Mouse (Mus musculus) limb, embryonic 11.5 days (tissue): ENCODE data around the gene Asb1. TPM values are rescaled to one million over a fixed set of nuclear protein-coding genes. Genes with fewer than 3 reads are reported as not detected.

Source experiments
- ATAC-seq: fragments of 200-750 bp; cut with Nextera tagmentation; 2 replicates; pipeline ENCODE4 v1.8.0; 2017; ENCODE audit warnings: low read depth; ENCODE audit not compliant: insufficient number of reproducible peaks, low FRiP score, low TSS enrichment
- DNase-seq: peaks from one replicate; pipeline ENCODE4 v3.0.0-alpha.2; 2015; ENCODE audit warnings: low spot score
- H3K27ac ChIP-seq: fragments of 300-500 bp; sonication (generic); replicated peaks from 2 replicates; pipeline ENCODE4 v1.5.1; 2014; ENCODE audit warnings: low read depth, mild to moderate bottlenecking, low read length
- H3K27me3 ChIP-seq: fragments of 300-500 bp; sonication (generic); 2 replicates; pipeline ENCODE4 v1.6.1; 2014; ENCODE audit warnings: mild to moderate bottlenecking, low read length, mixed read lengths; ENCODE audit not compliant: control insufficient read depth, insufficient read depth
- H3K36me3 ChIP-seq: fragments of 300-500 bp; sonication (generic); 2 replicates; pipeline ENCODE4 v1.6.1; 2014; ENCODE audit warnings: mild to moderate bottlenecking, low read length, moderate library complexity, mixed read lengths; ENCODE audit not compliant: control insufficient read depth, insufficient read depth
- H3K4me1 ChIP-seq: fragments of 300-500 bp; sonication (generic); 2 replicates; pipeline ENCODE4 v1.6.1; 2014; ENCODE audit warnings: low read length, mixed read lengths; ENCODE audit not compliant: control insufficient read depth, insufficient read depth
- H3K4me2 ChIP-seq: fragments of 300-500 bp; sonication (generic); 2 replicates; pipeline ENCODE4 v1.6.1; 2014; ENCODE audit warnings: low read depth, mild to moderate bottlenecking, moderate library complexity; ENCODE audit not compliant: severe bottlenecking
- H3K4me3 ChIP-seq: fragments of 300-500 bp; sonication (generic); 2 replicates; pipeline ENCODE4 v1.5.1; 2014; ENCODE audit warnings: low read depth, low read length
- H3K9ac ChIP-seq: fragments of 300-500 bp; sonication (generic); 2 replicates; pipeline ENCODE4 v1.6.1; 2014; ENCODE audit warnings: mild to moderate bottlenecking, low read length
- H3K9me3 ChIP-seq: fragments of 300-500 bp; sonication (generic); 2 replicates; pipeline ENCODE4 v1.6.1; 2016; ENCODE audit warnings: low read length; ENCODE audit not compliant: control insufficient read depth
- WGBS: fragments of 180-500 bp; shearing (Covaris S2); extraction: QIAGEN DNeasy Blood & Tissue Kit; methylation state at CpG from one replicate; pipeline ENCODE4 v1.1.7; 2014; 5-methylcytosine and 5-hydroxymethylcytosine counted together
- polyA plus RNA-seq: library from polyadenylated mRNA; unstranded; fragments of >200 nt; fragmentation: Nextera tagmentation; extraction: Ambion mirVana; gene quantifications from 2 replicates; pipeline ENCODE4 v1.2.1, GENCODE M21; 2014

Asb1 gene
- polyA plus RNA-seq, 1 experiment from 2014 or later: 6.7 TPM

DNA sequence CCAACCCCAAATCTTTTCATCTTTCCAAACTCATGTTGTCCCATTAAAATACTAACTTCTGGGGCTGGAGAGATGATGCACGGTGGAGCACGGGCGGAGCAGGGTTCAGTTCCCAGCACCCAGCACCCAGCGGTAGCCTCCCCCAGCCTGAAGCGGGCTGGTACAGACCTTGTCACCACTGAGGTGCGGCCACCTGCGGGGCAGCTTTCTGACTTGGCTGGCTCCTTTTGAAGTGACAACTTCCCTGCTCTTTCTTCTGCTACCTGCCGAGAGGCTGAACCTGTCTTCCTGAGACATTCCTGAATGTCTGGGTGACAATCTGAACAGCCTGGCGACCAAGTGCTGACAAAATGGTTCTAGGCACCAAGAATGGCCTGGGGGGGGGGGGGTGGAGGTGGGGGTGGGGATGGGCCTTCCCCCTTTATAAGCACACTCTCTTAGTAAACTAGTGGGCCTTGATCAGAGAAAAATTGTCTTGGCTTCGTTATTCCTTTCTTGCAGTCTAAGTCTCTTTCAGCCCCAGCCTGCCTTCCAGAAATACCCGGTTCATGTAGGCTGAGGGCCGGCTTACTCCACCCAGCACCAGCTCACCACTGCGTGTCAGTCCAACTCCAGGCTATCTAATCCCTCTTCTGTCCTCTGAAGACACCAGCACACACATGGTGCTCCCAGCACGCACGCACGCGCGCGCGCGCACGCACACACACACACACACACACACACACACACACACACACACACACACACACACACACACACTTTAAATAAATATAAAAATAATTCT lies 2.4 kb upstream of the Asb1 start:
- DNase-seq (no peak), ATAC-seq (no peak)
- Histone ChIP-seq H3K27ac (no peak overlapping the region), H3K4me1 (peaks cover 10% of the 10 kb centered on the region), H3K4me2 (no peak overlapping the region), H3K36me3 (no peaks in the 10 kb centered on the region), H3K27me3 (peaks cover 16% of the 10 kb centered on the region; the same call in 1 of the 2 replicates), H3K9me3 (no peaks in the 10 kb centered on the region), H3K9ac (no peak overlapping the region), H3K4me3 (no peak overlapping the region)
- 19% methylated on average over 22 of the region's 22 CpGs for WGBS

- Histone ChIP-seq H3K4me2 (no peak overlapping the region), H3K4me1 (peaks cover 10% of the 10 kb centered on the region), H3K4me3 (no peak overlapping the region), H3K9me3 (no peaks in the 10 kb centered on the region), H3K36me3 (no peaks in the 10 kb centered on the region), H3K27me3 (peaks cover 16% of the 10 kb centered on the region; the same call in 1 of the 2 replicates), H3K27ac (no peak overlapping the region), H3K9ac (no peak overlapping the region)
- WGBS: 37% methylated on average over 1 of the region's 1 CpGs
- no peak for DNase-seq
- ATAC-seq: no peak
These were observed 1.8 kb upstream of the Asb1 start for GRCm38 (mm10) chr1:91538570-91538929.

- H3K4me2 ChIP-seq: no peak overlapping the region
- H3K4me3 ChIP-seq: peak overlapping the region; percentile 84
- DNase-seq (no peak), ATAC-seq (no peak)
- no peaks in the 10 kb centered on the region for H3K9me3 ChIP-seq
- 30% methylated on average over 6 of the region's 6 CpGs for WGBS
- H3K36me3 ChIP-seq: no peaks in the 10 kb centered on the region
- no peak overlapping the region for H3K27ac ChIP-seq
- H3K9ac ChIP-seq: no peak overlapping the region
- H3K27me3 ChIP-seq: peaks cover 16% of the 10 kb centered on the region; the same call in 1 of the 2 replicates
- H3K4me1 ChIP-seq: peaks cover 10% of the 10 kb centered on the region
These were observed 1.1 kb upstream of the Asb1 start for GRCm38 (mm10) chr1:91539246-91539645.

- Histone ChIP-seq H3K4me2 (peak overlapping the region; percentile 97), H3K27me3 (peaks cover 16% of the 10 kb centered on the region; the same call in 1 of the 2 replicates), H3K4me3 (peak overlapping the region; percentile 84), H3K36me3 (no peaks in the 10 kb centered on the region), H3K4me1 (peaks cover 10% of the 10 kb centered on the region), H3K9ac (0 out of 2 replicates have a peak overlapping the region, but pooled peaks have one; percentile 0), H3K9me3 (no peaks in the 10 kb centered on the region), H3K27ac (no peak overlapping the region)
- ATAC-seq (peak; percentile 51), DNase-seq (peak; percentile 32)
- 4% methylated on average over 22 of the region's 22 CpGs for WGBS
These were observed 557 bp upstream of the Asb1 start for GRCm38 (mm10) chr1:91539704-91540270.

DNA sequence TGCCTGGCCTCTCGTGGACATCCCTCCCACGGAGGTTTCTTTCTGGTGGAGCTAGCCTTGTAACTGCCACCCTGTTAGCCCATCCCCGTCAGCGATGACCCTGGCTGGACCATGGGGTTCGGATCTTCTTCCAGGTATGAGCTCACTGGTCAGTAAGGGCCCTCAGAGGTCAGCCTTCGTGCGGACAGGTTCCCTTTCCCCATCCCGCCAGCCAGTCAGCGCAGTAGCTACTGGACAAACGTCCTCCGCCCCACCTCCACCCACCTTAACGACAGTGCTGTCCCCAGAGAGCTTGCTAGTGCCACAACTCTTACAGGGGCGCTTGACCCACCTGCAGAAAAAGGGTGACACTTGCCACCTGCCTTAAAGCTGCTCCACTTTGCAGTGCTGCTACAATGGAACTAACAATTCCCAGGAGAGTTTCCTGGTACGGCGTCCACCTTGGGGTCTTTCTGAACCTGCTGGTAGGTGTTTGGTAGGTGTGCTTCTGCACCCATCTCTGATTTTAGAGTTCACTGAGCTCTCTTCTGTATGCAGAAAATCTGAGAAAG lies 773 bp downstream of the Asb1 start:
- peak; percentile 18; the same call in 1 of the 2 replicates for ATAC-seq
- Histone ChIP-seq H3K27ac (no peak overlapping the region), H3K4me3 (peak overlapping the region; percentile 84), H3K4me1 (peaks cover 10% of the 10 kb centered on the region), H3K9me3 (no peaks in the 10 kb centered on the region), H3K27me3 (peaks cover 16% of the 10 kb centered on the region; the same call in 1 of the 2 replicates), H3K4me2 (peak overlapping the region; percentile 97), H3K9ac (peak overlapping the region; percentile 51), H3K36me3 (no peaks in the 10 kb centered on the region)
- WGBS: 12% methylated on average over 15 of the region's 15 CpGs
- no peak for DNase-seq

DNA sequence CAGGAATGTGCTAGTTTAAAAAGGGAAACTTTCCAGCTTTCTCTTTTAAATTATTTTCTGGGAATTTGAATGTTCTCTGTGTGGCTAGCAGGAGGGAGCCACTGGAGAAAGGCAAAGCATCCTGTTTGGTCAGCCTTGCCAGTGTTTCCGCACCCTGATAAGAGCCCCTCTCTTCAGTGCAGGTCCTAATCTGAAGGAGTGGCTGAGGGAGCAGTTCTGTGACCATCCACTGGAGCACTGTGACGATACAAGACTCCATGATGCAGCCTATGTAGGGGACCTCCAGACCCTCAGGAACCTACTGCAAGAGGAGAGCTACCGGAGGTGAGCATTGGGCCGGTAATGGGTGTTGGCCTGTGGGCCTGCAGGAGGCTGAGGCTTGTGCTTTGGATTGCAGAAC lies 3.6 kb downstream of the Asb1 start:
- no peaks in the 10 kb centered on the region for H3K9me3 ChIP-seq
- peaks cover 8% of the 10 kb centered on the region; the same call in 1 of the 2 replicates for H3K27me3 ChIP-seq
- H3K4me3 ChIP-seq: no peak overlapping the region
- no peak overlapping the region for H3K27ac ChIP-seq
- DNase-seq (no peak), ATAC-seq (no peak)
- 89% methylated on average over 4 of the region's 4 CpGs for WGBS
- H3K36me3 ChIP-seq: no peaks in the 10 kb centered on the region
- H3K9ac ChIP-seq: no peak overlapping the region
- peaks cover 10% of the 10 kb centered on the region for H3K4me1 ChIP-seq
- H3K4me2 ChIP-seq: no peak overlapping the region

GRCm38 (mm10) chr1:91545226-91545625 lies 4.9 kb downstream of the Asb1 start:
- H3K9me3 ChIP-seq: no peaks in the 10 kb centered on the region
- no peaks in the 10 kb centered on the region for H3K36me3 ChIP-seq
- peaks cover 6% of the 10 kb centered on the region; the same call in 1 of the 2 replicates for H3K4me1 ChIP-seq
- no peak overlapping the region for H3K9ac ChIP-seq
- H3K27ac ChIP-seq: no peak overlapping the region
- H3K4me2 ChIP-seq: no peak overlapping the region
- H3K4me3 ChIP-seq: no peak overlapping the region
- DNase-seq (no peak), ATAC-seq (no peak)
- 87% methylated on average over 1 of the region's 1 CpGs for WGBS
- H3K27me3 ChIP-seq: no peaks in the 10 kb centered on the region

GRCm38 (mm10) chr1:91547567-91547966 lies 7.2 kb downstream of the Asb1 start:
- H3K4me2 ChIP-seq: no peak overlapping the region
- no peak overlapping the region for H3K27ac ChIP-seq
- WGBS: 99% methylated on average over 5 of the region's 5 CpGs
- no peaks in the 10 kb centered on the region for H3K9me3 ChIP-seq
- DNase-seq (no peak), ATAC-seq (no peak)
- peaks cover 4% of the 10 kb centered on the region; the same call in 1 of the 2 replicates for H3K36me3 ChIP-seq
- H3K27me3 ChIP-seq: no peaks in the 10 kb centered on the region
- no peak overlapping the region for H3K9ac ChIP-seq
- no peaks in the 10 kb centered on the region for H3K4me1 ChIP-seq
- H3K4me3 ChIP-seq: no peak overlapping the region
